Mouse (Mus musculus) heart, postnatal 0 days (tissue): ENCODE measurements at regions not wholly inside any gene's neighbourhood (a gene's known extent, or its start where the extent isn't known, plus 50 kb on each side); places are given as distances from the start of the nearest gene placed in this dataset.

Source experiments
- CTCF ChIP-seq: IDR thresholded peaks from 2 replicates; pipeline ENCODE4 v1.5.1; 2016; ENCODE audit warnings: antibody characterized with exemption, control low read depth, low read depth
- EP300 ChIP-seq: IDR thresholded peaks from 2 replicates; pipeline ENCODE4 v1.6.1; 2016; ENCODE audit warnings: antibody characterized with exemption, low read depth

DNA sequence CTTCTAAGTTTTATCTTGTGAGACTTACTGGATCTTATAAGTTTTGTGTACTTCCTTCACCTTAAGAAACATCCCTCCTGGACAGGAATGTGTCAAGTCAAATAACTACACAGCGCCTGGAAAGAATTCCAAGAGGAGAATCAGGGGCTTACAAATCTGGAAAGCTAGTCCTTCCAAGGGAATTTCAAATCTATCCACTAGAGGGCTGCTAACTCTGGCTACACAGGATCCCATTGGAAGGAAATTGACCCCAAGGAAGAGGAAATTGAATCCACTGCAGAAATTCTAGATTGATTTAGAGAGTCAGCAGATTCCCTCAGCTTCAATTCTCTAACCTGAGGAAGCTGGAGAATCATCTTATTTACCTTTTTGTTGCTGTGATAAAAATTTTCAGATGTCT is 369.1 kb upstream of the Hs3st1 start:
- TF ChIP-seq CTCF (no peak), EP300 (no peak)
